Mouse (Mus musculus): ENCODE results near the gene Aida. TPM values are rescaled to one million over a fixed set of nuclear protein-coding genes. Genes with fewer than 3 reads are reported as not detected.
"Not testable (repeated sequence)": the region's sequence is repeated elsewhere in the genome, so short reads cannot be mapped to it uniquely, and the experiment has no call there.

Gene Aida
- 10 to 100 TPM; 13.2 to 20.9 (median 15.5) TPM for polyA plus RNA-seq (2017; shearing (Covaris generic))

- ATAC-seq = peak; percentile 23
Measured at GRCm38 (mm10) chr1:183296465-183296864, at the start of gene Aida. Aida (plus strand) TSS chr1:183296590.

GRCm38 (mm10) chr1:183248144-183248543 is 48.2 kb upstream of the Aida start:
- ATAC-seq = no peak

GRCm38 (mm10) chr1:183250612-183251011 is 45.8 kb upstream of the Aida start:
- ATAC-seq = no peak

- ATAC-seq = no peak
Measured at GRCm38 (mm10) chr1:183251818-183252217, 44.6 kb upstream of the Aida start.

GRCm38 (mm10) chr1:183252574-183252973 is 43.8 kb upstream of the Aida start:
- no peak for ATAC-seq

- no peak for ATAC-seq
Measured at GRCm38 (mm10) chr1:183264145-183265008, 32.0 kb upstream of the Aida start.

GRCm38 (mm10) chr1:183265921-183266467 is 30.4 kb upstream of the Aida start:
- ATAC-seq = peak; percentile 94

- ATAC-seq = no peak
Measured at GRCm38 (mm10) chr1:183267666-183268065, 28.7 kb upstream of the Aida start.

GRCm38 (mm10) chr1:183272867-183273818 is 23.2 kb upstream of the Aida start:
- peak; percentile 80 for ATAC-seq

GRCm38 (mm10) chr1:183274385-183274784 is 22.0 kb upstream of the Aida start:
- ATAC-seq = no peak

- ATAC-seq = no peak
Measured at GRCm38 (mm10) chr1:183275763-183276162, 20.6 kb upstream of the Aida start.

- ATAC-seq = no peak
Measured at GRCm38 (mm10) chr1:183288351-183288750, 8.0 kb upstream of the Aida start.

GRCm38 (mm10) chr1:183289576-183289975 is 6.8 kb upstream of the Aida start:
- no peak for ATAC-seq

GRCm38 (mm10) chr1:183296877-183297383 is 540 bp downstream of the Aida start, which contains the start of gene Brox:
Brox (minus strand) TSS chr1:183297269.
- peak; percentile 73 for ATAC-seq

GRCm38 (mm10) chr1:183297473-183297885 is 1.1 kb downstream of the Aida start:
- peak; percentile 15 for ATAC-seq

- ATAC-seq = peak; percentile 53
Measured at GRCm38 (mm10) chr1:183297886-183298489, 1.6 kb downstream of the Aida start.

GRCm38 (mm10) chr1:183299161-183299560 is 2.8 kb downstream of the Aida start:
- ATAC-seq = no peak

GRCm38 (mm10) chr1:183307555-183307954 is 11.2 kb downstream of the Aida start:
- ATAC-seq = no peak

- no peak for ATAC-seq
Measured at GRCm38 (mm10) chr1:183308476-183308875, 12.1 kb downstream of the Aida start.

- not testable (repeated sequence) for ATAC-seq
Measured at GRCm38 (mm10) chr1:183309601-183310000, 13.2 kb downstream of the Aida start.

GRCm38 (mm10) chr1:183312076-183312475 is 15.7 kb downstream of the Aida start:
- ATAC-seq = no peak

GRCm38 (mm10) chr1:183315783-183316182 is 19.4 kb downstream of the Aida start:
- ATAC-seq = no peak
